Mouse (Mus musculus) thymus, postnatal 10 days (tissue): ENCODE data around the gene Sox2.

Source experiments
- DNase-seq, 2 experiments: peaks; one replicate each; pipeline ENCODE4 v3.0.0; 2021; ENCODE audit warnings: low spot score in 2 of 2

The Sox2 gene

DNA sequence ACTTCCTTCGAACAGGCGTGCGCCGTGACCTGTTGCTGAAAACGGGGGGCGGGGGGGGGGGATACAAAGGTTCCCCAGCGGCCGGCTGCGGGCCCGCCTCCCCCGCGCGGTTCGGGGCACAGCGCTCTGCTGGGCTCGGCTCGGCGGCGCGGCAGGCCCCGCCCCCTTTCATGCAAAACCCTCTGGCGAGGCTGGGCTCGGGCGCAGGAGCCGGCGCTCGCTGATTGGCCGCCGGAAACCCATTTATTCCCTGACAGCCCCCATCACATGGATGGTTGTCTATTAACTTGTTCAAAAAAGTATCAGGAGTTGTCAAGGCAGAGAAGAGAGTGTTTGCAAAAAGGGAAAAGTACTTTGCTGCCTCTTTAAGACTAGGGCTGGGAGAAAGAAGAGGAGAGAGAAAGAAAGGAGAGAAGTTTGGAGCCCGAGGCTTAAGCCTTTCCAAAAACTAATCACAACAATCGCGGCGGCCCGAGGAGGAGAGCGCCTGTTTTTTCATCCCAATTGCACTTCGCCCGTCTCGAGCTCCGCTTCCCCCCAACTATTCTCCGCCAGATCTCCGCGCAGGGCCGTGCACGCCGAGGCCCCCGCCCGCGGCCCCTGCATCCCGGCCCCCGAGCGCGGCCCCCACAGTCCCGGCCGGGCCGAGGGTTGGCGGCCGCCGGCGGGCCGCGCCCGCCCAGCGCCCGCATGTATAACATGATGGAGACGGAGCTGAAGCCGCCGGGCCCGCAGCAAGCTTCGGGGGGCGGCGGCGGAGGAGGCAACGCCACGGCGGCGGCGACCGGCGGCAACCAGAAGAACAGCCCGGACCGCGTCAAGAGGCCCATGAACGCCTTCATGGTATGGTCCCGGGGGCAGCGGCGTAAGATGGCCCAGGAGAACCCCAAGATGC lies at the start of gene Sox2:
TSS of gene Sox2 (plus strand) at position 680 of the 895 bp plus-strand sequence.
- no peak for DNase-seq

- no peak for DNase-seq
These were observed 49.1 kb upstream of the Sox2 start for GRCm38 (mm10) chr3:34601116-34601515.

- DNase-seq = no peak
These were observed 36.1 kb upstream of the Sox2 start for GRCm38 (mm10) chr3:34614107-34614506.

GRCm38 (mm10) chr3:34615526-34615925 lies 34.7 kb upstream of the Sox2 start:
- DNase-seq = no peak

GRCm38 (mm10) chr3:34618934-34619333 lies 31.3 kb upstream of the Sox2 start:
- DNase-seq = no peak

- DNase-seq = no peak
These were observed 30.1 kb upstream of the Sox2 start for GRCm38 (mm10) chr3:34620121-34620520.

- no peak for DNase-seq
These were observed 25.4 kb upstream of the Sox2 start for GRCm38 (mm10) chr3:34624721-34625270.

DNA sequence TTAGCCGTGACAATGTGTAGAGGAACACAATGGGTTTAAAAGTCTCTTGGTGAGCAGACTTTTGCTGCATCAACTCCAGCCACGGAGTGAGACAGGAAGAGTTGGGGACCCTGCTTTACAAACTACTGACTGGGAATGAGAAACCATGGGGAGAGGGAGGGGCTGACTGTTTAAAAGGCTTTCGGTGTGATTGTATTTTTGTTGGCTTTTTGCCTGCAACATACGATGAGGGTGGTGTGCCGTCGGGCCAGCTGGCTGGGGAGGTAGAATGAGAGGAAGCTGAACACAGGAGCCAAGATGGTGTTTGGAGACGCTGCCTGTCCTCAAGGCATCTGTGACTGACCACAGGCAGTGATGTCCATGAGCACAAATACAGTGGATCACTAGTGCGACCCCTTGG lies 23.7 kb upstream of the Sox2 start:
- DNase-seq = no peak

DNA sequence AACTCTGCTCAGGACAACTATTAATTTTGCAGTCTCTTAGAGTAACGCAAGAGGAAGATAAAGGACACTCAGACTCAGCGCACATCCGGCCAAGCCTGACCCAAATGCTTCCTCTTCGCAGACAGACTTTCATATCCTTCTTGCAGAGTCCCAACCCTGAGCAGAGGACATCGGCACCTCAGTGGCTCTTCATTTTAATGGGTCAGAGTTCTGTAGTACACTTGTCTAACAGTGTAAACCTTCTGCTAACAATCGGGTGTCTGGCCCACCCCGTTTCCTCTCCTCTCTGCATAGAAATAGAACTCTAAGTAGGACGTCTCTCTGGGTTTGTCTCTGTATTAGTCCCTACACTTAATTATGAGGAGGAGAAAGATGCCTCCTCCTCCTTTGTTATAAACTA lies 20.2 kb upstream of the Sox2 start:
- no peak for DNase-seq

DNA sequence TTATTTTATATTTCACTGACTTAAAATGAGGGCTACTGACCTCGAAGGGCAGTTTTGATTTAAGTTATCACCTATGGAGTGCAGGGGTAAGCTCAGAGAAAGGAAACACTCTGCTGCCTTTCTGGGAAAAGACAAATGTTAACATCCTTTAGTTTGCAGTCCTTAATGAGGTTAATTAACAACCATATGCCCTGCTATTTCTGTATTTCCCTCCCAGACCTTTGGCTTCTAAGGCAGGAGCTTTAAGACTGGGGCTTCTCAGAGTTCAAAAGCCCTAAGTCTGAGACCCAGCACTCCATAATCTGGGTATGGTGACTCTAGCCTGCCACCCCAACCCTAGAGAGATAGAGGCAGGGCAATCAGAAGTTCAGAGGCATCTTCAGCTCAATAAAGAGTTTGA lies 19.5 kb upstream of the Sox2 start:
- DNase-seq = no peak

DNA sequence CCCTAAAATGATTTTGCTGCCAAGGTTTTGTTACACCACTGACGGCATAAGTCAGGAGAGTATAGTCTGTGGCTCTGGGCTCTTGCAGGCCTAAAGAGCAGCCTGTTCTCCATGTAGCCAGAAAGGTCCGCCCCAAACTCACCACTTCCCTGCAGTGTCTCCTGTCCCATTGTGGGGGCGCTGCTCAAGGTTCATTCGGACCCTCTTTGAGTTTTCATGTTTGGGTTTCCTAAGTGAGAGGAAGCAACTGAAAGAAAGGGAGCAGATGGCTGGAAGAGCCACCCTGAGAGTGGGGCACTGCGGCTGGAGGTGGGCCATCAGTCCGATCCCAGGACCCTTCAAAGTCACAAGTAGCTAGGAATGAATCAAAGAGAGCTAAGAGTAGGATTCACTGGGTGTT lies 13.2 kb upstream of the Sox2 start:
- DNase-seq = no peak

GRCm38 (mm10) chr3:34637481-34637880 lies 12.7 kb upstream of the Sox2 start:
- DNase-seq = no peak

DNA sequence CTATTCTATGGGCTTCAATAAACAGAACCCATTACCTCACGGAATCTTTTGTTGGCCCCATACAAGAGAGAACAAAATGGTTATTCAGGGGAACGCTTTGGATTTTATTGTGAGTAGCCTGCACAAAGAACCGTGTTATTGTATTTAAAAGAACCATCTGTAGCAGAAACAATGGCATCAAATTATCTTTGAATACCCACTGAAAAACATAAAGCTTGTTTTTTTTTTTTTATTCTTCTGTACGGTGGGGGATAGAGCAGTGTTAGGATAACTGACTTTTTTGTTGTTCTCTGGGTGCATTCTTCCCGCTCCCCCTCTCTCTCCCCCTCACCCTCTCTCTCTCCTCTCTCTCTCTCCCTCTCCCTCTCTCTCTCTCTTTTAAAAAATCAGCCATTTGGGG lies 12.3 kb upstream of the Sox2 start:
- DNase-seq = no peak

- DNase-seq = no peak
These were observed 11.9 kb upstream of the Sox2 start for GRCm38 (mm10) chr3:34638344-34638743.

GRCm38 (mm10) chr3:34639031-34639872 lies 11.0 kb upstream of the Sox2 start:
- no peak for DNase-seq

DNA sequence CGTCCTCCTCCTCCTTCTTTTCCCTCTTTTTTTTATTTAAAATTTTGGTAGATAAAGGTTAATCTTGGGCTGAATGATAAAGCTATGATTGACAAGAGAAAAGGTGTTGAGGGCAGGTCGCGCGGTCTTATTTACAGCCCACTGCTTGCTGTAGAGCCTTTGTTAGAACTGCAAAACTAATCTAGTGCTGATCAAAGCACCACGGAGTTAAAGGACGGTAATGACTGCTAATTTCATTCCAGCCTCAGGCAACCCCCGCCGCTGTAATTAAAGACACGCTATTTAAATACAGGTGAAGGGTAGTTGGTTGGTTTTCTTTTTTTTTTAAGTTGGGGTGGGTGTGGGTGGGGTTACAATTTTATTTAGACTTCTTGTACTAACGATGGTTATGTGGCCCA lies 10.3 kb upstream of the Sox2 start:
- no peak for DNase-seq

DNA sequence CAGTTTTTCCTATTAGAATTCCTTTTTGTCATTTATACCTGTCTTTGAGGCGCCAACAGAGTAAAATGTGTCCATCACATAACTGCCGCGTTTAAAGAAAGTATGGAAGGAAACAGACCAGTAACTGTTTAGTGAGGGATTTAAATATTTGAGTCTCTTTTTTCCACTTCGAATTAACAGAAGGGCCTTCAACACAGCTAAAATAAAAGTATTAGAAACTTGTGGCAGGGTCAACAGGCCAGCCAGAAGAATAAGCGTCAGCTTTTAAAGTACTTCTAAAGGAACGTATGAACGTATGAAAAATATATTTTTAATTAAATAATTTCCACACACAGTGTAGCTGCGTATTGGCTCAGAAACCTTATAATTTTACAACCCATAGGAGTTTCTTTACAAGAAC lies 9.9 kb upstream of the Sox2 start:
- no peak for DNase-seq

GRCm38 (mm10) chr3:34640690-34641600 lies 9.3 kb upstream of the Sox2 start:
- DNase-seq = peak in 1 of 2 experiments; percentile 27

GRCm38 (mm10) chr3:34641756-34642497 lies 8.3 kb upstream of the Sox2 start:
- DNase-seq = no peak

- no peak for DNase-seq
These were observed 7.7 kb upstream of the Sox2 start for GRCm38 (mm10) chr3:34642498-34642941.

- DNase-seq = no peak
These were observed 7.1 kb upstream of the Sox2 start for GRCm38 (mm10) chr3:34643067-34643466.
